29 mouse cellular contexts compared by ENCODE assay signal in the genomic region with DNA sequence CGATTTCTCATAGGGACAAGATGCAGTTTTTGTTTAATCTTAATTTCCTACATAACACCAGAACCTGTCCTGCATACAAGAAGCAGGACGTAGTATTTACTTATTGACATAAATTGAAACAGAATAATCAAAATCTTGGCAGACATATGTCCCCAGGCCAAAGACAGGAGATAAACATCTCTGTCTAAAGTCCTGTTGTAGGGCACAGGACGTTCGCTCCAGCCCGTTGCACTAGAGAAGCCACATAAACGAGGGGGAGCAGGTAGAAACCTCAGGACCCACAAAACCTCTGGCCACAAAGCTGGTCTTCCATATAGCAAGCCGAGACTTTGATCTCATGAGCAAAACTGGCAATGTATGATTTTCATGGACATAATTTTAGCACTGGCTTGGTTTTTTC. TPM values are rescaled to one million over a fixed set of nuclear protein-coding genes. Genes with fewer than 3 reads are reported as not detected.
DNase-seq lines count a peak whose midpoint lies in the region; ATAC-seq and TF ChIP-seq lines count a peak whose summit lies in the region.
"Had no signal": no experiment of that assay in that cellular context is flagged by ENCODE, and none has a peak within 500 bp of the region (broad histone marks: within the 10 kb centered on the region; RNA-seq: fewer than 3 reads in every experiment).

No protein-coding gene starts in this region.

- H3K27ac ChIP-seq in forebrain, embryonic 14.5 days (ENCODE audit: low read depth, low read length) = peak overlapping the region; percentile 23; the same call in 1 of the 2 replicates
- H3K27ac ChIP-seq in forebrain, postnatal 0 days (ENCODE audit: low read depth, low read length) = no peak overlapping the region
- H3K27ac ChIP-seq in layer of hippocampus, adult 2 months = 0 out of 2 replicates have a peak overlapping the region, but pooled peaks have one; percentile 12
- H3K27ac ChIP-seq in neural tube, embryonic 14.5 days (ENCODE audit: low read depth, low read length) = peak overlapping the region; percentile 11; the same call in 1 of the 2 replicates
- H3K27ac ChIP-seq in stomach, postnatal 0 days (replicated peaks) = no peak overlapping the region
- H3K27ac ChIP-seq: embryonic facial prominence, embryonic 13.5 days; left cerebral cortex, adult 2 months; limb, embryonic 12.5 days; liver, embryonic 13.5 days; macrophage; stomach, embryonic 15.5 days had no signal

- H3K9ac ChIP-seq in forebrain, embryonic 14.5 days (ENCODE audit: low read length) = no peak overlapping the region
- H3K9ac ChIP-seq in forebrain, postnatal 0 days = no peak overlapping the region
- H3K9ac ChIP-seq in neural tube, embryonic 14.5 days (replicated peaks; ENCODE audit: low read depth, low read length) = no peak overlapping the region
- H3K9ac ChIP-seq in stomach, postnatal 0 days (ENCODE audit: low read length) = no peak overlapping the region
- H3K9ac ChIP-seq: embryonic facial prominence, embryonic 13.5 days; limb, embryonic 12.5 days; liver, embryonic 13.5 days; stomach, embryonic 15.5 days had no signal

- H3K9me3 ChIP-seq in forebrain, embryonic 14.5 days (replicated peaks; ENCODE audit: control insufficient read depth, low read length) = no peaks in the 10 kb centered on the region
- no peaks in the 10 kb centered on the region for H3K9me3 ChIP-seq in forebrain, postnatal 0 days (ENCODE audit: low read length)
- H3K9me3 ChIP-seq in neural tube, embryonic 14.5 days (ENCODE audit: control insufficient read depth, low read length) = no peaks in the 10 kb centered on the region
- no peaks in the 10 kb centered on the region for H3K9me3 ChIP-seq in stomach, postnatal 0 days (ENCODE audit: control insufficient read depth, low read length)
- H3K9me3 ChIP-seq: embryonic facial prominence, embryonic 13.5 days; limb, embryonic 12.5 days; liver, embryonic 13.5 days; stomach, embryonic 15.5 days had no signal

- no peak for DNase-seq in forebrain, embryonic 14.5 days (ENCODE audit: low spot score)
- DNase-seq in forebrain, postnatal 0 days = no peak
- DNase-seq in layer of hippocampus, adult 2 months (ENCODE audit: low spot score in 2 of 2) = no peak
- DNase-seq in layer of hippocampus, adult 9-10 months (ENCODE audit: low spot score) = no peak
- DNase-seq in neural tube, embryonic 10.5 days (ENCODE audit: extremely low spot score, low spot score) = no peak
- no peak for DNase-seq in stomach, postnatal 0 days (ENCODE audit: low spot score)
- DNase-seq in adrenal gland, adult 18-20 months (ENCODE audit: low spot score in 2 of 2) = no peak
- DNase-seq: adrenal gland, postnatal 25 days; cerebellum, adult 11-12 months; cerebellum, adult 9-11 months; gastrocnemius, postnatal 14 days; heart, adult 11 months; heart, postnatal 36 days; kidney, adult 8-10 months; kidney, postnatal 10 days; liver, embryonic 13.5 days; lung, adult 2 months; lung, postnatal 10 days; right cerebral cortex, postnatal 25 days; thymus, postnatal 25 days had no signal

- no peaks in the 10 kb centered on the region for H3K36me3 ChIP-seq in forebrain, embryonic 14.5 days (ENCODE audit: control insufficient read depth, insufficient read depth, low read length)
- H3K36me3 ChIP-seq in forebrain, postnatal 0 days (ENCODE audit: insufficient read depth) = no peaks in the 10 kb centered on the region
- H3K36me3 ChIP-seq in neural tube, embryonic 14.5 days (ENCODE audit: control insufficient read depth, insufficient read depth, low read length) = no peaks in the 10 kb centered on the region
- H3K36me3 ChIP-seq in stomach, postnatal 0 days (ENCODE audit: control insufficient read depth, insufficient read depth, low read length) = no peaks in the 10 kb centered on the region
- H3K36me3 ChIP-seq: embryonic facial prominence, embryonic 13.5 days; limb, embryonic 12.5 days; liver, embryonic 13.5 days; stomach, embryonic 15.5 days had no signal

- TF ChIP-seq CTCF in forebrain, postnatal 0 days (IDR thresholded peaks at IDR 0.05; ENCODE audit: low read depth) = no peak
- TF ChIP-seq CTCF in layer of hippocampus, adult 2 months (conservative IDR thresholded peaks at IDR 0.05) = no peak
- TF ChIP-seq CTCF in stomach, postnatal 0 days (IDR thresholded peaks at IDR 0.05; ENCODE audit: low read depth) = no peak

- H3K4me2 ChIP-seq in forebrain, embryonic 14.5 days (ENCODE audit: low read length) = no peak overlapping the region
- H3K4me2 ChIP-seq in forebrain, postnatal 0 days (ENCODE audit: low read depth) = no peak overlapping the region
- H3K4me2 ChIP-seq in neural tube, embryonic 14.5 days (ENCODE audit: low read depth, low read length) = no peak overlapping the region
- H3K4me2 ChIP-seq in stomach, postnatal 0 days (replicated peaks; ENCODE audit: low read depth) = no peak overlapping the region
- H3K4me2 ChIP-seq: embryonic facial prominence, embryonic 13.5 days; heart, embryonic 11.5 days; limb, embryonic 12.5 days; liver, embryonic 13.5 days; stomach, embryonic 15.5 days had no signal

- ATAC-seq in forebrain, embryonic 14.5 days = 0 out of 2 replicates have a peak, but pooled peaks have one; percentile 1
- no peak for ATAC-seq in forebrain, postnatal 0 days
- no peak for ATAC-seq in neural tube, embryonic 14.5 days (ENCODE audit: low read depth)
- ATAC-seq in stomach, postnatal 0 days (ENCODE audit: low FRiP score, low TSS enrichment) = no peak
- ATAC-seq: CD4-positive, CD25-positive, alpha-beta regulatory T cell, adult 4 months; intestine, embryonic 16.5 days had no signal

- H3K4me3 ChIP-seq in forebrain, embryonic 14.5 days (ENCODE audit: low read depth, low read length) = no peak overlapping the region
- H3K4me3 ChIP-seq in forebrain, postnatal 0 days (ENCODE audit: low read depth, low read length) = no peak overlapping the region
- no peak overlapping the region for H3K4me3 ChIP-seq in layer of hippocampus, adult 2 months
- no peak overlapping the region for H3K4me3 ChIP-seq in neural tube, embryonic 14.5 days (ENCODE audit: low read depth, low read length)
- H3K4me3 ChIP-seq in stomach, postnatal 0 days (ENCODE audit: low read depth, low read length) = no peak overlapping the region
- H3K4me3 ChIP-seq: embryonic facial prominence, embryonic 13.5 days; left cerebral cortex, adult 2 months; limb, embryonic 12.5 days; liver, embryonic 13.5 days; stomach, embryonic 15.5 days had no signal

- no peaks in the 10 kb centered on the region for H3K27me3 ChIP-seq in forebrain, embryonic 14.5 days (replicated peaks; ENCODE audit: control insufficient read depth, insufficient read depth, low read length)
- no peaks in the 10 kb centered on the region for H3K27me3 ChIP-seq in forebrain, postnatal 0 days (ENCODE audit: insufficient read depth, low read length)
- H3K27me3 ChIP-seq in neural tube, embryonic 14.5 days (ENCODE audit: control insufficient read depth, insufficient read depth, low read length) = no peaks in the 10 kb centered on the region
- H3K27me3 ChIP-seq in stomach, postnatal 0 days (ENCODE audit: control insufficient read depth, insufficient read depth, low read length) = no peaks in the 10 kb centered on the region
- H3K27me3 ChIP-seq: embryonic facial prominence, embryonic 13.5 days; limb, embryonic 12.5 days; liver, embryonic 13.5 days; stomach, embryonic 15.5 days had no signal

- TF ChIP-seq EP300 in stomach, postnatal 0 days (optimal IDR thresholded peaks at IDR 0.05) = no peak

- 78% methylated on average over 7 of the region's 7 CpGs for WGBS in forebrain, embryonic 14.5 days
- WGBS in forebrain, postnatal 0 days = 77% methylated on average over 7 of the region's 7 CpGs
- 79% methylated on average over 7 of the region's 7 CpGs for WGBS in neural tube, embryonic 14.5 days
- 79% methylated on average over 7 of the region's 7 CpGs for WGBS in stomach, postnatal 0 days

- no peaks in the 10 kb centered on the region for H3K4me1 ChIP-seq in forebrain, embryonic 14.5 days (ENCODE audit: control insufficient read depth, insufficient read depth, low read length)
- no peaks in the 10 kb centered on the region for H3K4me1 ChIP-seq in forebrain, postnatal 0 days (ENCODE audit: insufficient read depth)
- H3K4me1 ChIP-seq in neural tube, embryonic 14.5 days (ENCODE audit: control insufficient read depth, insufficient read depth, low read length) = 0 out of 2 replicates have a peak, but pooled peaks cover 2% of the 10 kb centered on the region
- H3K4me1 ChIP-seq in stomach, postnatal 0 days (replicated peaks; ENCODE audit: control insufficient read depth, insufficient read depth) = no peaks in the 10 kb centered on the region
- H3K4me1 ChIP-seq: limb, embryonic 12.5 days; liver, embryonic 13.5 days; stomach, embryonic 15.5 days had no signal

RNA-seq across cellular contexts. Expression of a gene that starts 57.1 kb away (rescaled TPM):
- 2.1 TPM in 2 replicates for polyA plus RNA-seq in forebrain, embryonic 14.5 days (2014; fragmentation: Nextera tagmentation; extraction: Ambion mirVana)
- 10.2 and 14.0 TPM in 2 replicates for total RNA-seq in forebrain, postnatal 0 days (2014; rRNA removed)
- polyA plus RNA-seq in forebrain, postnatal 0 days (2015; fragmentation: Nextera tagmentation; extraction: Ambion mirVana) = 1.5 and 1.8 TPM in 2 replicates
- total RNA-seq in layer of hippocampus, adult 2 months (2021) = 1 to 10 TPM; 6.7 to 6.9 TPM
- polyA plus RNA-seq in neural tube, embryonic 14.5 days (2014; fragmentation: Nextera tagmentation; extraction: Ambion mirVana) = 3.4 and 4.2 TPM in 2 replicates
- polyA plus RNA-seq in stomach, postnatal 0 days (2015; fragmentation: Nextera tagmentation; extraction: Ambion mirVana) = 1.1 and 1.2 TPM in 2 replicates
- total RNA-seq in adrenal gland, adult 18-20 months (2021) = 10 to 100 TPM in 1 of 2 experiments, 1 to 10 TPM in 1; 8.7 to 10.1 TPM

Comparison
In these comparisons a context has a peak if more than half of its experiments do, and no peak if none do; other contexts are left out.
1. H3K27ac ChIP-seq: peak in forebrain, embryonic 14.5 days (single experiment), layer of hippocampus, adult 2 months (single experiment) and neural tube, embryonic 14.5 days (single experiment); none in forebrain, postnatal 0 days (single experiment) and stomach, postnatal 0 days (single experiment).